Mouse (Mus musculus): ENCODE measurements around the gene Commd8.

GRCm38 (mm10) chr5:72203734-72204073, 35.7 kb upstream of the Commd8 start:
- TF ChIP-seq CTCF (IDR thresholded peaks at IDR 0.05; ENCODE audit: low read depth, low read length) (no peak), POLR2A (IDR thresholded peaks at IDR 0.05; ENCODE audit: extremely low read depth, insufficient read depth, low read length) (no peak)

Data from liver, adult 2 months (tissue).